Mouse (Mus musculus) stomach, postnatal 0 days (tissue): ENCODE data around the gene Csk.

Source experiments
- CTCF ChIP-seq: IDR thresholded peaks from 2 replicates; pipeline ENCODE4 v1.5.1; 2016; ENCODE audit warnings: antibody characterized with exemption, low read depth, mild to moderate bottlenecking, moderate library complexity
- EP300 ChIP-seq: optimal IDR thresholded peaks from 2 replicates; pipeline ENCODE3; 2016; ENCODE audit warnings: antibody characterized with exemption

GRCm38 (mm10) chr9:57639661-57640328 is 13.6 kb downstream of the Csk start:
- TF ChIP-seq CTCF (no peak), EP300 (no peak)
